Mouse (Mus musculus) C2C12 (cell line): ENCODE data around the gene Gm5737.

Experiments used
- CEBPB ChIP-seq: IDR thresholded peaks from one replicate; pipeline ENCODE4 v1.6.1; 2011; ENCODE audit warnings: low read depth, mild to moderate bottlenecking, control low read depth, moderate library complexity
- CTCF ChIP-seq: IDR thresholded peaks from one replicate; pipeline ENCODE4 v1.5.1; 2011; ENCODE audit not compliant: control insufficient read depth, insufficient read depth, insufficient read length
- FOSL1 ChIP-seq: IDR thresholded peaks from one replicate; pipeline ENCODE4 v1.8.0; 2011; ENCODE audit warnings: mild to moderate bottlenecking, low read length; ENCODE audit not compliant: poor library complexity, insufficient read depth, severe bottlenecking
- MAX ChIP-seq: IDR thresholded peaks from one replicate; pipeline ENCODE4 v1.6.1; 2011; ENCODE audit warnings: mild to moderate bottlenecking, control low read depth
- MYOD1 ChIP-seq: IDR thresholded peaks from one replicate; pipeline ENCODE4 v1.6.1; 2011; ENCODE audit warnings: low read depth; ENCODE audit not compliant: control insufficient read depth, insufficient read length
- MYOG ChIP-seq: IDR thresholded peaks from one replicate; pipeline ENCODE4 v1.6.1; 2011; ENCODE audit not compliant: control insufficient read depth, insufficient read length; ENCODE audit errors: extremely low read depth
- USF1 ChIP-seq: IDR thresholded peaks from one replicate; pipeline ENCODE4 v1.6.1; 2011; ENCODE audit warnings: low read depth, mild to moderate bottlenecking, control low read depth, moderate library complexity

GRCm38 (mm10) chr7:120859854-120860253 lies 47.7 kb downstream of the Gm5737 start:
- TF ChIP-seq CTCF, result no peak
- TF ChIP-seq MAX, result no peak
- TF ChIP-seq MYOG, result no peak
- TF ChIP-seq USF1, result no peak
- TF ChIP-seq MYOD1, result no peak
- TF ChIP-seq CEBPB, result no peak
- TF ChIP-seq FOSL1, result no peak
